Mouse (Mus musculus) olfactory bulb, adult 2 months (tissue): ENCODE data around the gene 4931428F04Rik. TPM values are rescaled to one million over a fixed set of nuclear protein-coding genes. Genes with fewer than 3 reads are reported as not detected.

Experiments used
- H3K27ac ChIP-seq: fragments of 200-500 bp; 2 replicates; pipeline ENCODE4 v1.5.1; 2012; ENCODE audit warnings: low read depth, low read length; ENCODE audit not compliant: insufficient read depth
- H3K4me1 ChIP-seq: fragments of 200-500 bp; 2 replicates; pipeline ENCODE4 v1.6.1; 2012; ENCODE audit warnings: low read length; ENCODE audit not compliant: control insufficient read depth, insufficient read depth
- H3K4me3 ChIP-seq: fragments of 200-500 bp; 2 replicates; pipeline ENCODE4 v1.5.1; 2012; ENCODE audit warnings: mild to moderate bottlenecking, low read depth, low read length, moderate library complexity; ENCODE audit not compliant: insufficient read depth
- CTCF ChIP-seq: fragments of 200-500 bp; IDR thresholded peaks from 2 replicates; pipeline ENCODE4 v1.5.1; 2012; ENCODE audit warnings: low read depth, mild to moderate bottlenecking, low read length, moderate library complexity; ENCODE audit not compliant: insufficient read depth
- POLR2A ChIP-seq: fragments of 200-500 bp; IDR thresholded peaks from 2 replicates; pipeline ENCODE4 v1.6.1; 2012; ENCODE audit warnings: mild to moderate bottlenecking, low read depth, low read length, moderate library complexity; ENCODE audit not compliant: insufficient read depth
- WGBS: fragments of 180-500 bp; shearing (Covaris S2); methylation state at CpG from one replicate; pipeline ENCODE4 v1.1.7; 2018; 5-methylcytosine and 5-hydroxymethylcytosine counted together
- polyA plus RNA-seq: library from polyadenylated mRNA; stranded (reverse); fragments of >200 nt; gene quantifications from 2 replicates; pipeline ENCODE4 v1.2.4, GENCODE M21; 2012; ENCODE audit warnings: low replicate concordance; ENCODE audit not compliant: missing spikeins, insufficient read depth, insufficient read length

Gene 4931428F04Rik
- polyA plus RNA-seq, 1 experiment, result not detected

- Histone ChIP-seq H3K4me1 (peaks cover 16% of the 10 kb centered on the region), H3K4me3 (peak overlapping the region; percentile 29), H3K27ac (no peak overlapping the region)
- 5% methylated on average over 28 of the region's 28 CpGs for WGBS
- TF ChIP-seq CTCF, result no peak
- no peak for TF ChIP-seq POLR2A
Observed at GRCm38 (mm10) chr8:105278911-105279334, 10.7 kb downstream of the 4931428F04Rik start.

DNA sequence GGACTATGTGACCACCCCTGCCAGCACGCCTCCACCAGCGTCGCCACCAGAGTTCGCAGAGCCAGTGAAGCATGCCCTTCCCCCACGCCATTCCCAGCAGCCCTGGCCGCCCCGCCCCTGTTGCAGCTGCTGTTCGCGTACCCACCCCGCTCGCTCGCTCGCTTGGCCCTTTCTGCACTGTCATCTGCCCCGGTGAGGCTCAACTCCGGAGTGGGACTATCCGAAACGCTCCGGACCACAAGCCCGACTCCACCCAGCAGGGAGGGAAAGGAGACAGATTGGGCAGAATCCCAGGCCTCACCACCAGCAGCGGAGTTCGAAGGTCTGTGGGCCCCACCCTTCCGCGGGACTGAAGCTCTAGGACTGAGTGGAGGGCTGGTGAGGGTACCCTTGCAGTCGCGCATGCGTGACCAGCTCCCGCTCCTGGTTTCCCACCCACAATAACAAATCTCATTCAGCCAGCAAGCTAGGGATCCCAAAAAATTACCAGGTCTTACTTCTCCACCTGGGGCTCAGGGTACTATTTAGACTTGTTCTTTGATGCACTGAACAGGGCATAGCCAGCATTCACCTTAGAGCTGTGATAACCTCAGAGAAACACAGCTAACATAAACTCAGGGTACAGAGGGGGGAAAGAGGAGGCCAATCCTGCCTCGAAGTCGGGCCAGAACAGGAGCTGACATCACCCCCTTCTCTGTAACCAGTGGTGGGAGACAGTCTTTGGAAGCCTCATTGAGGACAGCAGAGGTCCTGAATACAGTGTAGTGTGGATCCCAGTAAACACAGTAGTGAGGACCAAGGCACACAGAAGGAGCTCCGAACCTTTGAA lies 13.2 kb downstream of the 4931428F04Rik start:
- Histone ChIP-seq H3K4me3 (peak overlapping the region; percentile 53), H3K27ac (no peak overlapping the region), H3K4me1 (peaks cover 16% of the 10 kb centered on the region)
- TF ChIP-seq POLR2A, result no peak
- TF ChIP-seq CTCF, result no peak
- 4% methylated on average over 30 of the region's 30 CpGs for WGBS

- H3K4me3 ChIP-seq, result peak within 1 kb of the TSS; percentile 53
- 7% methylated on average over 10 of the region's 10 CpGs for WGBS
- H3K4me1 ChIP-seq, result peaks cover 17% of the 10 kb centered on the region
- no peak within 1 kb of the TSS for H3K27ac ChIP-seq
- no peak for TF ChIP-seq CTCF
- TF ChIP-seq POLR2A, result no peak
Observed at GRCm38 (mm10) chr8:105275840-105276239, 13.8 kb downstream of the 4931428F04Rik start, which contains the start of gene Nol3. Gene Nol3 (plus strand): TSS chr8:105276140.

DNA sequence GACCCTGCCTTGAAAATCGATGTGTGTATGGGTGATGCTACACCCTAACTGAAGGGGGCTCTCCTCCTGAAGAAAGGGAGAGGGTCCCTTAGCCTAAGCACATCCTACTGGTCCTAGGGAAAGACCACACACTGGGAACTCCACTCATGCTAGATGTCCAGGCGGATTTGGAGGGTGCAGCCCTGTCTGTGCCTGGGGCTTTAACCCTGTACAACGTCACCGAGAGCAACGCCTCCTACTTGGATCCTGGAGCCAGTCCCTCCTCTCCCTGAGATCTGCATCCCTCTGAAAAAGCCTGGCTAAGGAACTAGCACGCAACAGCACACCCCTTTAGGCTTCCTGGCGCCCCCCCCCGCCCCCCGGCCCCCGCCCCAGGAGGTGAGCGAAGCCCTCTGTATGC lies 14.3 kb downstream of the 4931428F04Rik start:
- Histone ChIP-seq H3K4me3 (no peak overlapping the region), H3K27ac (no peak overlapping the region), H3K4me1 (peaks cover 22% of the 10 kb centered on the region)
- TF ChIP-seq CTCF (no peak), POLR2A (no peak)
- WGBS, result 5% methylated on average over 11 of the region's 11 CpGs

DNA sequence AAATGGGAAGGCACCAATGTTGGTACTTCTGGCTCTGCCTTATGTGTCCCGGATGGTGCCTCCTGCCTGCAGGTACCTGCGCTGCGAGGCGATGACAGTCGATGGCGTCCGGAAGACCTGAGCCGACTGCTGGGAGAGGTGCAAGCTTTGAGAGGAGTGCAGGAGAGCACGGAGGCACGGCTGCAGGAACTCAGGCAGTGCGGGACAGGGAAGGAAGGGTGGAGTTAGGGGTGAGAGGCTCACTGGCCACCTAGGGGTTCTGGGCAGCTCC lies 18.8 kb downstream of the 4931428F04Rik start:
- TF ChIP-seq POLR2A (no peak), CTCF (no peak)
- H3K4me3 ChIP-seq, result no peak overlapping the region
- 30% methylated on average over 11 of the region's 11 CpGs for WGBS

DNA sequence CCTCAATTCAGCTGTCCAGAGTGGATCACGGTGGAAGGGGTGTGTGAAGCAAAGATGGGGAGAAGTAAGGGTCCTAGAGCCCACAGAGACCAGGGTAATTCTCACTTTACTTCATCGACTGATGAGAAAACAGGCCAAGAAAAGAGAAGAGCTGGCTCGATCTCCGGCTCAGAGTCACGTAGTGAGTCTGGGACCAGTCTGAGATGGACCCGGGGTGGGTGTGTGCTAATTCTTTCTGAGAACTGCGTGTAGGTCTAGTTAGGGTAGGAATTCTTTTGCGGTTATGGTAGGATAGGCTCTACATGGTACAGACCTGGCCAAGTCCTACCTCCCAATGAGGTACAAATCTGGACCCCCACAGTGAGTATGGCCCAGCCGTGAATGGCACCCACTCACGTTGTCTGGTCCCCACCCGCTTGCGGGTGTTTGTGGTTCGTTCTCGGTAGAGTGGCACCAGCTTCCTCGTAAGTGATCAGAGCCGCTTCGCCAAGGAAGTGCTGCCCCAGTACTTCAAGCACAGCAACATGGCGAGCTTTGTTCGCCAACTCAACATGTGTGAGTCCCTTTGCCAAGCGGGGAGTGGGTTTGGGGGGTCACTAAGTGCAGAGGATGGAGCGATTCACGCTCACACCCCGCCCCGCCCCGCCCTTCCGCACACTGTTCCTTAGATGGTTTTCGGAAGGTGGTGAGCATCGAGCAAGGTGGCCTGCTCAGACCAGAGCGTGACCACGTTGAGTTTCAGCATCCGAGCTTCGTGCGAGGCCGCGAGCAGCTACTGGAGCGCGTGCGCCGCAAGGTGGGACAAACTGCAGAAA lies 19.4 kb downstream of the 4931428F04Rik start:
- 27% methylated on average over 39 of the region's 39 CpGs for WGBS
- Histone ChIP-seq H3K4me3 (peak overlapping the region; percentile 50), H3K4me1 (peaks cover 29% of the 10 kb centered on the region), H3K27ac (0 out of 2 replicates have a peak overlapping the region, but pooled peaks have one; percentile 58)
- TF ChIP-seq POLR2A (no peak), CTCF (no peak)

More for the DNA sequence above, 18.8 kb downstream of the 4931428F04Rik start:
- Histone ChIP-seq H3K27ac (no peak overlapping the region), H3K4me1 (peaks cover 30% of the 10 kb centered on the region)

DNA sequence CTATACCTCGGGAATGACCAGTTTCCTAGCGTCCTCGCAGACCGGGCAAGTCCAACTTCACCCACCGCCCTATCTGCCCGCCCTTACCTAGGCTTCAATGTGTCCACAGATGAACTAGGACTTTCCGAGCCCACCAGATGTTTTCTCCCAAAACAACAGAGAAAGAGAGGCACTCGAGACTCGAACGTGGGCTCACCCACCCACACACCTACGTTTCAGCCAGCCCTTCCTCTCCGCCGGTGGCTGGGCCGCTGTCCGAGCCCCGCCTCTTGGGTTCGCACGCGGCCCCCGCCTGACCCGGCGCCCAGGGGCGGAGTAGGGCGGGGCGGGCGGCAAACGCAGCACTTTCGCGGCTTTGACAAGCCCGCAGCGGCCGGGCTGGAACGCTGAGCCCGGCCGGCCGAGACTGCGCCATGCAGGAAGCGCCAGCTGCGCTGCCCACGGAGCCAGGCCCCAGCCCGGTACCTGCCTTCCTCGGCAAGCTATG lies 20.2 kb downstream of the 4931428F04Rik start, which contains the start of gene Hsf4:
Gene Hsf4 (plus strand): TSS at position 341 of the 487 bp plus-strand sequence.
- under 1% methylated on average over 42 of the region's 42 CpGs for WGBS
- H3K4me3 ChIP-seq, result peak within 1 kb of the TSS; percentile 50
- peaks cover 31% of the 10 kb centered on the region for H3K4me1 ChIP-seq
- H3K27ac ChIP-seq, result peak within 1 kb of the TSS; percentile 58
- TF ChIP-seq CTCF, result no peak
- TF ChIP-seq POLR2A, result no peak; the same call in 1 of the 2 replicates

DNA sequence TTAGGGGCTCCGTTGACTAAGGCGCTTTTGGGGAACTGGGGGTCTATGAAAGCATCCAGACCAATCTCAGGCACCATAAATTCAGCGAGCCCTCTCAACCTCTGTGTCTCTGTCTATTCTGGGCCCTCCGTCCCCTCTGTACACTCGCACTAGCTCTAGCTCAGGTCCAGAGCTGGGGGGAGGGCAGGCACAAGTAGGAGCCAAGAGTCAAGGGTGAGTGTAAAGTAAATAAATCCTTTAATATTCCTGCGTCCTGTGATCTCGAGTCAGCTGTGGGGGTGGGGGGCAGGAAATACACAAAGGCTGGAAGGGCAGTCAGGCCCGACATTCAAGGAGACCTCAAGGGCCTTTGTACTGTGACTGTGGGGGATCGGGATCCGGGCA lies 20.6 kb downstream of the 4931428F04Rik start:
- TF ChIP-seq POLR2A (no peak), CTCF (no peak)
- Histone ChIP-seq H3K4me3 (peak overlapping the region; percentile 50), H3K4me1 (peaks cover 35% of the 10 kb centered on the region), H3K27ac (peak overlapping the region; percentile 58)
- WGBS, result 5% methylated on average over 10 of the region's 10 CpGs
